Mouse (Mus musculus): ENCODE measurements around the gene Cdkn1a.
A peak's percentile ranks its signal among the peaks of the same experiment; 100 is the strongest.
"Not testable (repeated sequence)": the region's sequence is repeated elsewhere in the genome, so short reads cannot be mapped to it uniquely, and the experiment has no call there.

Gene Cdkn1a

GRCm38 (mm10) chr17:29090776-29091175, at the start of gene Cdkn1a:
Cdkn1a (plus strand) TSS chr17:29090976.
- DNase-seq (ENCODE audit: low spot score): no peak

GRCm38 (mm10) chr17:29041632-29042031, 49.1 kb upstream of the Cdkn1a start:
- DNase-seq (ENCODE audit: low spot score): not testable (repeated sequence)

- DNase-seq (ENCODE audit: low spot score): no peak
These were observed 48.2 kb upstream of the Cdkn1a start for GRCm38 (mm10) chr17:29042569-29042968.

GRCm38 (mm10) chr17:29043583-29043982, 47.2 kb upstream of the Cdkn1a start:
- no peak for DNase-seq (ENCODE audit: low spot score)

GRCm38 (mm10) chr17:29044146-29044924, 46.4 kb upstream of the Cdkn1a start:
- DNase-seq (ENCODE audit: low spot score): no peak

GRCm38 (mm10) chr17:29044925-29045319, 45.9 kb upstream of the Cdkn1a start:
- DNase-seq (ENCODE audit: low spot score): peak; percentile 79

GRCm38 (mm10) chr17:29045741-29046530, 44.8 kb upstream of the Cdkn1a start:
- no peak for DNase-seq (ENCODE audit: low spot score)

GRCm38 (mm10) chr17:29046863-29047262, 43.9 kb upstream of the Cdkn1a start:
- DNase-seq (ENCODE audit: low spot score): no peak

GRCm38 (mm10) chr17:29047697-29048514, 42.9 kb upstream of the Cdkn1a start:
- DNase-seq (ENCODE audit: low spot score): no peak

GRCm38 (mm10) chr17:29048748-29049507, 41.8 kb upstream of the Cdkn1a start:
- peak; percentile 90 for DNase-seq (ENCODE audit: low spot score)

- DNase-seq (ENCODE audit: low spot score): no peak
These were observed 41.3 kb upstream of the Cdkn1a start for GRCm38 (mm10) chr17:29049508-29049889.

- no peak for DNase-seq (ENCODE audit: low spot score)
These were observed 40.9 kb upstream of the Cdkn1a start for GRCm38 (mm10) chr17:29049923-29050322.

- no peak for DNase-seq (ENCODE audit: low spot score)
These were observed 40.0 kb upstream of the Cdkn1a start for GRCm38 (mm10) chr17:29050791-29051190.

GRCm38 (mm10) chr17:29053067-29053466, 37.7 kb upstream of the Cdkn1a start:
- DNase-seq (ENCODE audit: low spot score): no peak

GRCm38 (mm10) chr17:29053841-29054240, 36.9 kb upstream of the Cdkn1a start:
- DNase-seq (ENCODE audit: low spot score): no peak

- DNase-seq (ENCODE audit: low spot score): no peak
These were observed 36.3 kb upstream of the Cdkn1a start for GRCm38 (mm10) chr17:29054429-29054828.

- no peak for DNase-seq (ENCODE audit: low spot score)
These were observed 35.2 kb upstream of the Cdkn1a start for GRCm38 (mm10) chr17:29055586-29055985.

GRCm38 (mm10) chr17:29056207-29056606, 34.6 kb upstream of the Cdkn1a start:
- DNase-seq (ENCODE audit: low spot score): no peak

GRCm38 (mm10) chr17:29056699-29057151, 34.1 kb upstream of the Cdkn1a start:
- no peak for DNase-seq (ENCODE audit: low spot score)

GRCm38 (mm10) chr17:29057361-29057890, 33.4 kb upstream of the Cdkn1a start:
- no peak for DNase-seq (ENCODE audit: low spot score)

- DNase-seq (ENCODE audit: low spot score): no peak
These were observed 32.8 kb upstream of the Cdkn1a start for GRCm38 (mm10) chr17:29057961-29058360.

Data from retina, embryonic 14.5 days (tissue).